Mouse (Mus musculus) brain, embryonic 14.5 days (tissue): ENCODE measurements at regions not wholly inside any gene's neighbourhood (a gene's known extent, or its start where the extent isn't known, plus 50 kb on each side); places are given as distances from the start of the nearest gene placed in this dataset.

Experiments
- DNase-seq: peaks from one replicate; pipeline ENCODE4 v3.0.0-alpha.2; 2011; ENCODE audit warnings: low read depth
- CTCF ChIP-seq: fragments of 200-500 bp; IDR thresholded peaks from 2 replicates; pipeline ENCODE4 v1.5.1; 2012; ENCODE audit warnings: inconsistent platforms, mild to moderate bottlenecking, moderate library complexity, borderline replicate concordance; ENCODE audit not compliant: insufficient read depth, insufficient read length; ENCODE audit errors: extremely low read depth
- POLR2A ChIP-seq: fragments of 200-500 bp; IDR thresholded peaks from 2 replicates; pipeline ENCODE4 v1.6.1; 2012; ENCODE audit warnings: mild to moderate bottlenecking, inconsistent platforms, borderline replicate concordance; ENCODE audit not compliant: poor library complexity, insufficient read depth, insufficient read length, severe bottlenecking; ENCODE audit errors: extremely low read depth

GRCm38 (mm10) chr19:21053597-21054544, 99.9 kb upstream of the Tmc1 start:
- TF ChIP-seq POLR2A (no peak), CTCF (no peak)

DNA sequence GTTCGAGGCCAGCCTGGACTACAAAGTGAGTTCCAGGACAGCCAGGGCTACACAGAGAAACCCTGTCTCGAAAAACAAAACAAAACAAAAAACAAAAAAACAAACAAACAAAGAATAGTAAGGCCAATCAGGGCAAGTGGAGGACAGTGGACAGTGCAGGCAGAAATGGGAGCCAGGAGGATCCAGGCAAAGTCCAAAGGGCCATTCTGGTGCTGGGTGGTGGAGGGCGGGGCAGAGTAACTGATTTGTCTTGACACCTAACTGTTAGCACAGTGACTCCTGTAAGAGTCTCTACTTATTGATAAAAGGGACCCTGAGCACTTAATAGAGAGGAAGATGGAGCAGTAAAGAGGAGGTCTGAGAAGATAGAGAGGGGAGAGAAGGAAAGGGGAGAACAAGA, 98.8 kb upstream of the Tmc1 start:
- DNase-seq = no peak
- no peak for TF ChIP-seq CTCF
- TF ChIP-seq POLR2A = no peak

More at GRCm38 (mm10) chr19:21053597-21054544, 99.9 kb upstream of the Tmc1 start:
- DNase-seq = peak; percentile 66

GRCm38 (mm10) chr19:21051872-21052271, 97.9 kb upstream of the Tmc1 start:
- TF ChIP-seq CTCF (no peak), POLR2A (no peak)
- DNase-seq = no peak

- TF ChIP-seq POLR2A = no peak
- TF ChIP-seq CTCF = no peak
- DNase-seq = no peak
These were observed 97.2 kb upstream of the Tmc1 start for GRCm38 (mm10) chr19:21050994-21051721.

GRCm38 (mm10) chr19:21049301-21049700, 95.3 kb upstream of the Tmc1 start:
- DNase-seq = no peak
- TF ChIP-seq POLR2A (no peak), CTCF (no peak)

DNA sequence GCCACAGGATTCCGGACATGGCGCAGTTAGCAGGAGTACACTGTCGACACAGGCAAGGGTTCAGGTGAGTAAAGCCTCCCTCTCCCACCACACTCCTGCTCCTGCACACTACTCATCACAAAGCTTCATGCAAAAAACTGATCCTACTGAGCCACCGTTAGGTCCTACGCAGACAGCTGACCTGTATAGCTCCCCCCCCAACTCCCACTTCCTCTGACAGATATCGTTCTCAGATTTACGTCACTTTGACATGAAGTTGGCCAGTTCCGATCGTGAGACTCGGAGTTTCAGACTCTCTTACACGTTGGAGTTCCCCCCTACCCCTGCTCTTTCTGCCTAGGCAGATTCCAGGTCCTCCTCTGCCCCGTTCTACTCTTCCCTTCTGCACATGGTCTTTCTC, 91.6 kb upstream of the Tmc1 start:
- TF ChIP-seq CTCF = no peak
- no peak for TF ChIP-seq POLR2A

DNA sequence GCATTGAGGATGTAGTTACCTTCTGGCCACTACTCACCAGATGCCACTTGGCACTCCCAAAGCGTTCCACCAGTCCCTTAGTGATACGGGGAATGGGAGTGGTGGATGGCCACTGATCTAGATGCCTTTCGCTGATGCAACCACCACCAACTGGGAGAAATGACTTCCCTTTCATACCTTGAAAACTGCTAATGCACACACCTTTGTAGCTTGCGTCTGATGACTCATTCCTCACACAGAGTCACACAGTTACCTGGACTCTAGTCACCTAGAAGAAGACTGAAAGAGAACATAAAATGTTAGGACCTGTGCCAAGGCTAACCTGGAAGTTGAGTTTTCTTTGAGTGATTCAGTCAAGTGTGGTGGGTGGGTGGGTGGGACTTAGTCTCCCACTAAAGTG, 90.0 kb upstream of the Tmc1 start:
- no peak for DNase-seq
- no peak for TF ChIP-seq CTCF
- no peak for TF ChIP-seq POLR2A

More for the DNA sequence above, 91.6 kb upstream of the Tmc1 start:
- DNase-seq = no peak

DNA sequence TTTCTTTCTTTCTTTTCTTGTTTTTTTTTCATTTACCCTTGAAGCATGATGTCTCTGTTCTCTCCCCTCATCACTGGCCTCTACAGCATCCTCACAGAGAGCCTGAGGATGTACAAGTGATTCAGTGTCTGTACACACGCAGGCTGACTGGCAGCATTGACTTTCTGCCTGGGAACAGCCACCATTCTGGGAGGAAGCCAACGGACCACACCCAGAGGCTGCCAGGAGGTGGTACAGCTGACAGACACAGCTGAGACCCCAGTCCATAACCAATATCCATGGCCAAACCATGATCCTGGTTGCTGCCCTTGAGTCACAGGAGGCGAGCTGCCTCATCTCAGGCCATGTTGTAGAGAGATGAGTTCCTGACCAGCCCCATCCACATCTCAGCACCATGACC, 88.5 kb upstream of the Tmc1 start:
- no peak for DNase-seq
- TF ChIP-seq CTCF (no peak), POLR2A (no peak)

DNA sequence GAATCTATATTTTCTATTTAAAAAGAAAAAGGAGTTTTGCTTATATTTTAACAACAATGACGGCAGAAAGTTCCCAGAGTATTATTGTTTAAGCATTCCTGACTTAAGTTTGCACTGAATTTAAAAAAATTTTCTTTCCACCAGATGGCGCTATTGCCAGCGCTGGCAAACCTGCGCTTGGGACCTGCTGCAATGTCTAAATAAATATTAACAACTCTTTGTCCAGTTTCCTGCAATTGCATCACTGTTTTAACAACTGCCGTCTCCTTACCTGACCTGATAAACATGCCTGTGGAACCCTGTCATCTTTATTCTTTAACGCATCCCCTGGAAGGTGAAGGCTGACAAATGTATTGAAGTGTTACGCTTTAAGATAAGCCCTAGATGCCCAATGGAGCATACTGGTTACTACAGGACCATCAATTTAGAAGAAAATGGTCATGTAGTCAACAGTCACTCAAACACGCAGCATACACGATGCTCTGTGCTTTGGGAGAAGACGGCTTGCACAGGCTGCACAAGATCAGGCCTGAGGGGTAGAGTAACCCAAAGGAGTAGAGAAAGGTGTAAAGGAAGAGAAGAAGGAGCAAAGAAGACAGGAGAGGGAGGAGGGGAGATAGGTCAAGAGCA, 83.6 kb upstream of the Tmc1 start:
- TF ChIP-seq POLR2A (no peak), CTCF (peak; percentile 74)
- peak; percentile 87 for DNase-seq

DNA sequence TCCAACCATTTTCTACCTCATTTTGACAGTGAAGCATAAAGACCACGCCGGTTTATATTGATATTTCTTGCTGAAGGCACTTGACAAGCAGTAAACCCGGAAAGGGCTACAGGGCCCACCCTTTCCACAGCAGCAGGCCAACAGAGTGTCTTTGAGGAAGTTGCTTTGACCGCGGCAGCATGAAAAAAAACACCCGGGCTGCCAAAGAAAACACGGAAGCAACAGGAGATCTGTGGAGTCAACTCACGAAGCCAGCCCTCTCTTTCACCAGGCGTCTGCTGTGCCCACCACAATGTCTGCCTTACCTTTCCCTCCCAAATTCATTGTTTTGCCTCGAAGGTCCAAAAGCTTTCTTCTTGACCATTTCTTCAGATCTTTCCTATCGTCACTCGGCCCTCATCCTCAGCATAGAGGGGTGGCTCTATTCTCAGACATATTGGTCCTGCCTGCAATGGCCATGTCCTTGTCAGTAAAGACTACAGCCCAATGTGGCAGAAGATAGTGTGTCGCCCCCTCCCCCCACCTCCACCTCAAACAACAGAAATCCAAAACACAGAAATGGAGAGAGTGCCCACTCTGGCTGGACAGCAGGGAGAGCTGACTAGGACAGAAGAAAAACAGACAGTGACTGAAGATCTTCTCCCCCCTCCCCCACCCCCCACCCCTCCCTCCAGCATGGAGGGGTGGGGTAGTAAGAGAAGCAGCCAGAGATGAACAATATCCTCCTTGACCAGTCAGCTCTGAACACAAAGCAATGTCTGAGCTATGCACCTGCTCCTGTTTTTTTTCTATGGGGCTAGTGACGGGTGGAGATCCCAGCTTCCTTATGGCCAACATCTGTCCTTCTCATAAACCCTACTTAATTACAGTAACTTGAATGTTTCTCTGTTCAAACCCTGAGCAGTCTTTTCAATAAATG, 82.8 kb upstream of the Tmc1 start:
- DNase-seq = peak; percentile 44
- TF ChIP-seq POLR2A (no peak), CTCF (no peak)

DNA sequence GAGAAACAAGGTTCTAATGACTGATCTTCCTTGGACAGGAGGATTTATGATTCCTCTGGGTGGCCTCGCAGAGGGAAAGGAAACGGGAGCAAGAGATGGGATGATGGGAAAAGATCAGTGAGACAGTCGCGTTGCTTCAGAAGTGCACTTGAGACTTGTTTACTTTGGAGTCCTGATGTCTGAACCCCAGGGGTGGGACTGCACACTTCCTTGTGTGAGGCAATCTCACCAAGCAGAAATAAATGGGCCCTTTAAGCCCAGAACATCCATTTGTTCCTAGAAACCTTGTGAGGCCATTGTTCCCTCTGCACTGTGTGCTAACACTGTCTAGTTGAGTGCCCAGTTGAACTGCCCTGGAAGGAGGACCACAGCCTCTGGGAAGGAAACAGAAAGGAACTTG, 81.5 kb upstream of the Tmc1 start:
- TF ChIP-seq CTCF = no peak
- no peak for TF ChIP-seq POLR2A
- no peak for DNase-seq

DNA sequence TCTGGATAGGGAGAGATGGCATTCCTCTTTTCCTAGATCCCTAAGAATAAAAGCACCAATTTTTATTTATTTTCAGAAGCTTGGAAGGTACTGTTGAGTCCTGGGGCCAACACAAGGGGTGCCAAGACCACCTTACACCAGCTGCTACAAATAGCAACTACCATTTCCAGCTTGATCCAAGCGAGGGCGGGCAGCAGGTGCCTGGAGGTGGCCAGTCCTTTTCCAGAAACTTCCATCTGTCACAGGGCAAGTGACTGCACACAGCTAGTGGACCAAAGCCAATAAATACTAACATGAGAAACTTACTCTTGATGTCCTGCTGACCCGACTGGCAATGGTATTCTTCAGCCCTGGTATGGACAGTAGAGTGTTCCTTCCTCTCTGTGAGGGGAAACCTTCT, 80.0 kb upstream of the Tmc1 start:
- TF ChIP-seq POLR2A (no peak), CTCF (no peak)
- DNase-seq = no peak
